Mouse (Mus musculus) Patski (cell line): ENCODE measurements around the gene Gfm1. TPM values are rescaled to one million over a fixed set of nuclear protein-coding genes. Genes with fewer than 3 reads are reported as not detected.

Experiments
- ATAC-seq: fragments of 100-300 bp; one replicate; pipeline ENCODE4 v1.8.0; 2021
- CTCF ChIA-PET: fragments of 350-600 bp; sonication (Branson Sonifier 250); formaldehyde crosslinking; loops from one replicate; lab custom pipeline; 2022; ENCODE audit warnings: inconsistent platforms; lab: Charles Lee
- POLR2A ChIA-PET: fragments of 350-600 bp; sonication (Branson Sonifier 250); formaldehyde crosslinking; loops from one replicate; lab custom pipeline; 2022; ENCODE audit warnings: antibody characterized with exemption, inconsistent platforms; lab: Charles Lee
- DNase-seq: peaks from one replicate; pipeline ENCODE4 v3.0.0-alpha.2; 2011; ENCODE audit warnings: low read depth, low spot score
- H3K27me3 ChIP-seq: fragments of 371-371 bp; one replicate; pipeline ENCODE4 v1.5.1; 2021
- CTCF ChIP-seq: fragments of 100-300 bp; IDR thresholded peaks from one replicate; pipeline ENCODE4 v1.5.1; 2021
- in situ Hi-C: fragments of 300-500 bp; cut with MboI; formaldehyde crosslinking; loops from 3 replicates; pipeline ENCODE4 v1.11.1; 2018; ENCODE audit warnings: low pct_unique_long_range_greater_than_20kb, mixed read lengths
- polyA plus RNA-seq: library from polyadenylated mRNA; unstranded; gene quantifications from one replicate; pipeline ENCODE4 v1.2.3, GENCODE M21; 2021

Gfm1 gene
- polyA plus RNA-seq, 1 experiment from 2014 or later, result 150 TPM

DNA sequence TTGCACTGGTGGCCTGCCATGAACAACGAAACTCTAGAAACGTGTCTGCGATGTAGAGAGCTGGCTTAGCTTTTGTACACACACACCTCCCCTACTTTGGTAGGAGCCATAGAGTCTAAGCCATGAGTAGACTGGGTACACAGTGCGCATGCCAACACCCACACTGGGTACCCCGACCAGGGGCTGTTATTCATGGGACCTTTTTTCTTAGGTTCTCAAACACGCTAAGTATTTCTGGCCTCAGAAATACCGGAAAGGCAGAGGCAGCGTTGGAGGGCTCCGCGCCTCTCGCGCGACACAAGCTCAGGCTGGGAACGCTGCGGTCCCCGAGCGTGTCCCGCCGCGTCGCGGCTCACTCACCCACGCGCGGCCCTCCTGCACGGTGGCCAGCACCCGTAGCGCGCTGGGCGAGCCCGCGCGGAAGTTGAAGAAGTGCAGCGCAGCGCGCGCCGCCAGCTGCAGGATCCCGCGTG is 84.9 kb downstream of the Gfm1 start:
- CTCF ChIA-PET, result interaction anchor here (1.4 kb wide), 1 partner anchor 48 kb away, joined by 3 read pairs; no protein-coding TSS in a partner anchor
- peaks cover 60% of the 10 kb centered on the region for H3K27me3 ChIP-seq
- TF ChIP-seq CTCF, result no peak
- DNase-seq (no peak), ATAC-seq (no peak)
- in situ Hi-C loops, result loop anchor here (5.0 to 10.0 kb wide), 2 partner anchors 47 to 530 kb away; no protein-coding TSS in a partner anchor
- POLR2A ChIA-PET, result interaction anchor here (0.5 to 0.8 kb wide), 2 partner anchors 15 to 1204 kb away, joined by 3 to 4 read pairs; no protein-coding TSS in a partner anchor

DNA sequence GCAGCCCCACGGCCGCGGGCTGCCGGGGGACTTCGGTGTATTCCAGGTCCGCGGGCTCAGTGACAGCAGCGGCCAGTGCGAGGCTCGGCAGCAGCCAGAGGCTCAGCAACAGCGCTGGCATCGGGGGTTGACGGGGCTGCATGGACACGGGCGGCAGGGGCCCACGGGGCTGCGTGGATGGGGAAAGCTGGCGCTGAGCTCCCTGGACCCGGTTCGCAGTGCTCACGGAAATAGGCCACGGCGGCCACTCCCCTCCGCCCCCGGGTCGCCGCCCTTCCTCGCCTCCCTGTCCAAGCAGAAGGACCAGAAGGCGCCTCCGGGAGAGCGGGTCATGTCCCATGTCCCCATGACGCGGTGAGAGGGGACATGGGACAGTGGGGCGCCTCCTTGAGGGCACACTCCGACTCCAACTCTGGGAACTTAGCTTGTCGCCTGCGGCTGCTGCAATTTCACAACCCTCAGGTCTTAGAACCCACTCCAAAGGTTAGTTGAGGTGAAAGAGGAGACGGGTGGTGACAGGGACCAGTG is 85.4 kb downstream of the Gfm1 start, which contains the start of gene Rarres1:
Rarres1 (minus strand) TSS at position 250 of the 528 bp plus-strand sequence.
- ChIA-PET POLR2A (interaction anchor here (0.5 kb wide), 1 partner anchor 1203 kb away, joined by 4 read pairs; no protein-coding TSS in a partner anchor), CTCF (interaction anchor here (1.4 kb wide), 1 partner anchor 47 kb away, joined by 3 read pairs; no protein-coding TSS in a partner anchor)
- no peak for DNase-seq
- ATAC-seq, result no peak
- TF ChIP-seq CTCF, result no peak
- H3K27me3 ChIP-seq, result peaks cover 62% of the 10 kb centered on the region
- in situ Hi-C loops, result loop anchor here (10.0 kb wide), 1 partner anchor 529 kb away; no protein-coding TSS in a partner anchor

DNA sequence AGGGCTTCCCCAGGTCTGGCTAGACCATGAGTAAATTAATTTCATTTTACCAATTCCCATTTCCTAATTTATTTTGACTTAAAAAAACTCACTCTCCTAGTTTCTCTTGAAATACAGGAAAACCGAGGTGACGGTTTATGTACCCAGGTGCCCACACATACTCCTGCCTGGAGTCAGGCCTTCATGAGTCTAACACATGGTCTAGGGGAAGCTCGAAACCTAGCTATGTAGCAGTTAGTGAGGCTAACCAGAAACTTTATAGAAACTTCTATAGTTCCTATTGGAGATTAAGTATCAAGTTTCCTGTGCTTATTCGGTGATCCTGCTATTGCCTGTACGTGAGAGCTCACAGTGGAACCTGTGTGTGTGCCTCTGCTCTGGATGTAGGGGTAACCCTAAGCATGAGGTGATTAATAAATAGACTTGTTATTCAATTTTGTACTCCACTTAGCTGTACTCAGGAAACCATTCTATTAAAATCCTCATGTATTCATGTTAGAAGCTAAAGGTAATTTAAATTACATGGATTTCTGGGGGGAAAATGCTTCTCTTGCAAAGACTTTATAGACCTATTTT is 90.8 kb downstream of the Gfm1 start:
- in situ Hi-C loops, result no loop called here
- CTCF ChIA-PET, result interaction anchor here (0.8 to 1.7 kb wide), 4 partner anchors 9 to 48 kb away, joined by 3 to 7 read pairs (median 4); no protein-coding TSS in a partner anchor
- POLR2A ChIA-PET, result no interaction called here

DNA sequence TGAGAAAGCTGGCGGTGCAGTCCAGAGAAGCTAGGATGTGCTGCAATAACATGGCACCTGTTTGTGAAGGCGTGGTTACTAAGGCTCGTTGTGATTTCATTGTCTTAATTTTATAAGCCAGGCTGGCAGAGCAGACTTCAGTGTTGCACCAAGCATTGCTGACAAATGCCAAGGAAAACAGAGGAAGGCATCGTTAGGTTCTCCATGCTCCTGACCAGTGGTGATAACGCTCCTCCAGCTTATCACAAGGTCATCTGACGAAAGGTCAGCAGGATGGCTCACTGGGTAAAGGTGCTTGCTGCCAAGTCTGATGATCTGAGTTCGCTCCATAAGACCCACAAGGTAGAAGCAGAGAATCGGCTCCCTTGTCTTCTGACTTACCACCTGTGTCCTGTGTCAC is 92.8 kb downstream of the Gfm1 start:
- DNase-seq (no peak), ATAC-seq (no peak)
- in situ Hi-C loops, result no loop called here
- POLR2A ChIA-PET, result no interaction called here
- CTCF ChIA-PET, result interaction anchor here (1.0 to 1.1 kb wide), 2 partner anchors 9 to 27 kb away, joined by 3 to 5 read pairs; no protein-coding TSS in a partner anchor
- peaks cover 82% of the 10 kb centered on the region for H3K27me3 ChIP-seq
- TF ChIP-seq CTCF, result no peak

More for the DNA sequence above, 90.8 kb downstream of the Gfm1 start:
- ATAC-seq (no peak), DNase-seq (no peak)
- no peak for TF ChIP-seq CTCF
- peaks cover 85% of the 10 kb centered on the region for H3K27me3 ChIP-seq

DNA sequence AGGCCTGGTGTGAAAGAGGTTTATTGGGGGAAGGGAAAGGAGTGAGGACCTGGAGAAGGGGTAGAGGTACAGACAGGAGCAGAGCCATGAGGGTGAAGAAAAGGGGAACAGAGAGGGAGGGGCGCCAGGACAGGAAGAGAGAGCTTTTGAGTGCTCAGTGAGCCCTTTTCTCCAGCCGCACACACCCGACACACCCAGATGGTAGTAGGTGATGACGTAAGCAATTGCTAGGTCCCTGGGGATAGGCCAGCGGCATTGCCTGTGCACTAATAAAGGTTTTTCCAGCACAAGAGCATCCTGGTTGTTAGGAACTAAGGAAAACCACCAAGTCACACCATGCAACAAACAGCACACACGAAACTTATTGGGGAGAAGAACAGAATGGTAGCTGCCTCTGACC is 94.9 kb downstream of the Gfm1 start:
- no peak for TF ChIP-seq CTCF
- ATAC-seq, result no peak
- POLR2A ChIA-PET, result no interaction called here
- H3K27me3 ChIP-seq, result peaks cover 80% of the 10 kb centered on the region
- CTCF ChIA-PET, result interaction anchor here (0.9 kb wide), 1 partner anchor 44 kb away, joined by 3 read pairs; no protein-coding TSS in a partner anchor
- DNase-seq, result no peak
- in situ Hi-C loops, result no loop called here

Other genes with a start within 250 kb of the Gfm1 start
- 6.7 TPM for gene Mlf1, start 56.0 kb upstream of the Gfm1 start, polyA plus RNA-seq
- gene Gm17402, start 54.9 kb upstream of the Gfm1 start, polyA plus RNA-seq, result not detected
- gene Lxn, start 33.8 kb downstream of the Gfm1 start, polyA plus RNA-seq, result 74.6 TPM
- gene Rarres1, start 85.4 kb downstream of the Gfm1 start, polyA plus RNA-seq, result not detected
- 189 TPM for gene Mfsd1, start 152.6 kb downstream of the Gfm1 start, polyA plus RNA-seq